Mouse (Mus musculus) embryonic facial prominence, embryonic 14.5 days (tissue): Measurements from ENCODE around the gene Gm10135. TPM values are rescaled to one million over a fixed set of nuclear protein-coding genes. Genes with fewer than 3 reads are reported as not detected.
"Not testable (repeated sequence)": the region's sequence is repeated elsewhere in the genome, so short reads cannot be mapped to it uniquely, and the experiment has no call there.

ENCODE experiments used
- ATAC-seq: fragments of 200-750 bp; cut with Nextera tagmentation; 2 replicates; pipeline ENCODE4 v1.8.0; 2017; ENCODE audit warnings: low read depth, moderate number of reproducible peaks, moderate TSS enrichment
- DNase-seq: peaks from one replicate; pipeline ENCODE4 v3.0.0-alpha.2; 2015; ENCODE audit warnings: low spot score
- H3K27ac ChIP-seq: fragments of 300-500 bp; sonication (generic); replicated peaks from 2 replicates; pipeline ENCODE4 v1.5.1; 2014; ENCODE audit warnings: low read depth, mild to moderate bottlenecking, low read length, moderate library complexity
- H3K27me3 ChIP-seq: fragments of 300-500 bp; sonication (generic); replicated peaks from 2 replicates; pipeline ENCODE4 v1.6.1; 2014; ENCODE audit warnings: low read length; ENCODE audit not compliant: control insufficient read depth, insufficient read depth
- H3K36me3 ChIP-seq: fragments of 300-500 bp; sonication (generic); 2 replicates; pipeline ENCODE4 v1.6.1; 2014; ENCODE audit warnings: low read length, mixed read lengths; ENCODE audit not compliant: control insufficient read depth, insufficient read depth
- H3K4me1 ChIP-seq: fragments of 300-500 bp; sonication (generic); 2 replicates; pipeline ENCODE4 v1.6.1; 2014; ENCODE audit warnings: antibody characterized with exemption, low read length; ENCODE audit not compliant: control insufficient read depth, insufficient read depth
- H3K4me2 ChIP-seq: fragments of 300-500 bp; sonication (generic); 2 replicates; pipeline ENCODE4 v1.6.1; 2014; ENCODE audit warnings: low read depth, mild to moderate bottlenecking, low read length, moderate library complexity, mixed read lengths
- H3K4me3 ChIP-seq: fragments of 300-500 bp; sonication (generic); 2 replicates; pipeline ENCODE4 v1.5.1; 2014; ENCODE audit warnings: low read depth, mild to moderate bottlenecking, low read length
- H3K9ac ChIP-seq: fragments of 300-500 bp; sonication (generic); 2 replicates; pipeline ENCODE4 v1.6.1; 2014; ENCODE audit warnings: low read depth, mild to moderate bottlenecking, low read length, moderate library complexity, mixed read lengths
- H3K9me3 ChIP-seq: fragments of 300-500 bp; sonication (generic); 2 replicates; pipeline ENCODE4 v1.6.1; 2016; ENCODE audit warnings: low read length; ENCODE audit not compliant: control insufficient read depth
- WGBS: fragments of 180-500 bp; shearing (Covaris S2); extraction: QIAGEN DNeasy Blood & Tissue Kit; methylation state at CpG from one replicate; pipeline ENCODE4 v1.1.7; 2014; 5-methylcytosine and 5-hydroxymethylcytosine counted together
- polyA plus RNA-seq: library from polyadenylated mRNA; unstranded; fragments of >200 nt; fragmentation: Nextera tagmentation; extraction: Ambion mirVana; gene quantifications from 2 replicates; pipeline ENCODE4 v1.2.1, GENCODE M21; 2014

Gene Gm10135
- polyA plus RNA-seq, 1 experiment from 2014 or later = not detected

- no peak for DNase-seq
- no peak overlapping the region for H3K4me2 ChIP-seq
- H3K27ac ChIP-seq = no peak overlapping the region
- H3K9me3 ChIP-seq = no peaks in the 10 kb centered on the region
- H3K9ac ChIP-seq = no peak overlapping the region
- H3K4me1 ChIP-seq = no peaks in the 10 kb centered on the region
- H3K27me3 ChIP-seq = no peaks in the 10 kb centered on the region
- no peak for ATAC-seq
- H3K36me3 ChIP-seq = peaks cover 29% of the 10 kb centered on the region
- no peak overlapping the region for H3K4me3 ChIP-seq
- WGBS = 90% methylated on average over 2 of the region's 2 CpGs
Measured at GRCm38 (mm10) chr5:72950252-72950651, 24.2 kb downstream of the Gm10135 start.

- Histone ChIP-seq H3K9me3 (no peaks in the 10 kb centered on the region), H3K27ac (no peak overlapping the region), H3K4me3 (no peak overlapping the region), H3K27me3 (no peaks in the 10 kb centered on the region), H3K4me1 (no peaks in the 10 kb centered on the region), H3K4me2 (no peak overlapping the region), H3K9ac (no peak overlapping the region), H3K36me3 (peaks cover 25% of the 10 kb centered on the region)
- DNase-seq = no peak
- no peak for ATAC-seq
- WGBS = 88% methylated on average over 1 of the region's 1 CpGs
Measured at GRCm38 (mm10) chr5:72948136-72948535, 26.4 kb downstream of the Gm10135 start.

- Histone ChIP-seq H3K9ac (no peak overlapping the region), H3K4me2 (no peak overlapping the region), H3K9me3 (no peaks in the 10 kb centered on the region), H3K36me3 (peaks cover 9% of the 10 kb centered on the region; the same call in 1 of the 2 replicates), H3K27ac (no peak overlapping the region), H3K27me3 (no peaks in the 10 kb centered on the region), H3K4me3 (no peak overlapping the region), H3K4me1 (no peaks in the 10 kb centered on the region)
- DNase-seq = no peak
- WGBS = 87% methylated on average over 5 of the region's 5 CpGs
- no peak for ATAC-seq
Measured at GRCm38 (mm10) chr5:72940906-72941432, 33.5 kb downstream of the Gm10135 start.

GRCm38 (mm10) chr5:72939311-72939710 is 35.2 kb downstream of the Gm10135 start:
- H3K4me1 ChIP-seq = no peaks in the 10 kb centered on the region
- DNase-seq (no peak), ATAC-seq (no peak)
- no peak overlapping the region for H3K4me3 ChIP-seq
- no peaks in the 10 kb centered on the region for H3K9me3 ChIP-seq
- H3K4me2 ChIP-seq = no peak overlapping the region
- H3K27ac ChIP-seq = no peak overlapping the region
- peaks cover 9% of the 10 kb centered on the region; the same call in 1 of the 2 replicates for H3K36me3 ChIP-seq
- no peak overlapping the region for H3K9ac ChIP-seq
- 95% methylated on average over 2 of the region's 2 CpGs for WGBS
- H3K27me3 ChIP-seq = no peaks in the 10 kb centered on the region

- not testable (repeated sequence) for ATAC-seq, H3K27ac ChIP-seq, H3K9ac ChIP-seq, H3K4me2 ChIP-seq, H3K4me1 ChIP-seq, H3K9me3 ChIP-seq, DNase-seq, H3K36me3 ChIP-seq, H3K27me3 ChIP-seq, H3K4me3 ChIP-seq
- 97% methylated on average over 3 of the region's 3 CpGs for WGBS
Measured at GRCm38 (mm10) chr5:72938421-72938820, 36.1 kb downstream of the Gm10135 start.

- Histone ChIP-seq H3K4me2 (no peak overlapping the region), H3K27ac (no peak overlapping the region), H3K4me1 (no peaks in the 10 kb centered on the region), H3K9ac (no peak overlapping the region), H3K9me3 (peaks cover 5% of the 10 kb centered on the region; the same call in 1 of the 2 replicates), H3K4me3 (no peak overlapping the region), H3K36me3 (no peaks in the 10 kb centered on the region), H3K27me3 (no peaks in the 10 kb centered on the region)
- ATAC-seq (no peak), DNase-seq (no peak)
- WGBS = 92% methylated on average over 17 of the region's 17 CpGs
Measured at GRCm38 (mm10) chr5:72933026-72933675, 41.4 kb downstream of the Gm10135 start.

- Histone ChIP-seq H3K9ac (no peak overlapping the region), H3K4me3 (no peak overlapping the region), H3K27me3 (no peaks in the 10 kb centered on the region), H3K4me1 (no peaks in the 10 kb centered on the region), H3K9me3 (no peaks in the 10 kb centered on the region), H3K36me3 (no peaks in the 10 kb centered on the region), H3K4me2 (no peak overlapping the region), H3K27ac (no peak overlapping the region)
- ATAC-seq (no peak), DNase-seq (no peak)
Measured at GRCm38 (mm10) chr5:72927074-72927473, 47.4 kb downstream of the Gm10135 start.

GRCm38 (mm10) chr5:72922796-72923195 is 51.7 kb downstream of the Gm10135 start:
- Histone ChIP-seq H3K4me1 (no peaks in the 10 kb centered on the region), H3K4me2 (no peak overlapping the region), H3K9me3 (no peaks in the 10 kb centered on the region), H3K9ac (no peak overlapping the region), H3K36me3 (0 out of 2 replicates have a peak, but pooled peaks cover 4% of the 10 kb centered on the region), H3K27me3 (no peaks in the 10 kb centered on the region), H3K4me3 (no peak overlapping the region), H3K27ac (no peak overlapping the region)
- ATAC-seq (no peak), DNase-seq (no peak)
- WGBS = 98% methylated on average over 3 of the region's 3 CpGs

GRCm38 (mm10) chr5:72921171-72921570 is 53.3 kb downstream of the Gm10135 start:
- 82% methylated on average over 8 of the region's 8 CpGs for WGBS
- ATAC-seq (no peak), DNase-seq (no peak)
- 0 out of 2 replicates have a peak, but pooled peaks cover 4% of the 10 kb centered on the region for H3K36me3 ChIP-seq
- no peaks in the 10 kb centered on the region for H3K27me3 ChIP-seq
- H3K4me2 ChIP-seq = no peak overlapping the region
- H3K27ac ChIP-seq = no peak overlapping the region
- H3K9ac ChIP-seq = no peak overlapping the region
- peaks cover 14% of the 10 kb centered on the region for H3K4me1 ChIP-seq
- H3K9me3 ChIP-seq = no peaks in the 10 kb centered on the region
- H3K4me3 ChIP-seq = no peak overlapping the region
